Mouse (Mus musculus): ENCODE measurements around the gene Gucy2e.

The Gucy2e gene

GRCm38 (mm10) chr11:69236926-69237260, at the start of gene Gucy2e:
TSS of gene Gucy2e (minus strand) at chr11:69237036.
- no peak for DNase-seq (ENCODE audit: low read depth)

DNA sequence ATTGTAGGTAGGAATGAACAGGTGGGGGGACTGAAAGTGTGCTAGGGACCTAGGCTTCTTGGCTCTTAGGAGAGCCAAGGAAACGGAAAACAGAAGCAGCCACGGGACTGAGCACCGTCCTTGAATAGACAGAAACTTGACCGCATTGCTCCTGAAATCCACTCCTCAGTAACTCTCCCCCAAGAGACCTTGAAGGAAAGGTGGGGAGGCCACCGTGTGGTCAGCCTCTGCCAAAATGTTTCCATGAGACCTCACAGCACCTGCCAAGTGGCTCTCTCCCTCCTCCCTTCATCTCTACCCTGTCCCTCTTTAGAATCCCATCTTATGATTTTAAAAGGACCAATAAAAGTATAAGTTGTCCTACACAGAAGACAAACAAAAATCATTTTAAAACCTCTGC, 40.4 kb upstream of the Gucy2e start:
- DNase-seq (ENCODE audit: low read depth) = no peak

DNA sequence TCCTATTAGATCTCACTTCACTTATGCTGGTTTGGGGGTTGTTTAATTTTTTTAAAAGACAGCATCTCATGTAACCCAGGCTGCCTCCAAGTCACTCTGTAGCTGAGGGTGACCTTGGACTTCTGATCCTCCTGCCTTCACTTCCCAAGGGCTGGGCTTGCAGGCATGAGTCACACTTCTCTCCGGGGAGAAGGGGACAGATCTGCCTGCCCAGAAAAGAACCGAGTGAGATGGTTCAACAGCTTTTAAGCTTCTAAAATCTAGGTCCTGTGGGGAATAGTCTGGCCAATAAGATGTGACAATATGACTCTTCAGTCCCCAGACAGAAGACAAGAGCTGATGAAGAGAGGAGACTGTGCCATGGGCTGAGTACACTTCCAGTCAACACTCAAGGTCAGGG, 39.2 kb upstream of the Gucy2e start:
- no peak for DNase-seq (ENCODE audit: low read depth)

GRCm38 (mm10) chr11:69275650-69276049, 38.8 kb upstream of the Gucy2e start:
- no peak for DNase-seq (ENCODE audit: low read depth)

- peak; percentile 93 for DNase-seq (ENCODE audit: low read depth)
Measured at GRCm38 (mm10) chr11:69272122-69272740, 35.4 kb upstream of the Gucy2e start.

DNA sequence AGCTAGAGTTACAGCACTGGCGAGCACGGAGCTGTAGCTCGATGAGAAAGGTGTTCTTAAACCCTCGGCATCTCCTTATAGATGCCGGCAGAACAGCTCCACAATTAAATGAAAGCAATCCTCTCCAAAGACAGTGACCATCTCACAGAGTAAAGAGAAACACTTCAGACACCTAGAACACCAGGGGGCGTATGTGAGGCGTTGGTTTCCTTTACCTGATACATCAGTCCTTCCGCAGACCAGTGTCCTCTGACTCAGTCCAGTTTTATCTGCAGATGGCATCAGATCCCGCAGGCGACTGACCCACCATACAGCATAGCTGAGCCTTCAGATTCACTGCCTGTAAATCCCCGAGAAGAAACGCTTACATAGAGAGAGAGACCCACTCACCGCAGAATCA, 32.7 kb upstream of the Gucy2e start:
- DNase-seq (ENCODE audit: low read depth) = peak; percentile 87

- DNase-seq (ENCODE audit: low read depth) = no peak
Measured at GRCm38 (mm10) chr11:69268100-69268499, 31.3 kb upstream of the Gucy2e start.

- DNase-seq (ENCODE audit: low read depth) = peak; percentile 74
Measured at GRCm38 (mm10) chr11:69267341-69267740, 30.5 kb upstream of the Gucy2e start.

- peak; percentile 69 for DNase-seq (ENCODE audit: low read depth)
Measured at GRCm38 (mm10) chr11:69266253-69266652, 29.4 kb upstream of the Gucy2e start.

GRCm38 (mm10) chr11:69265410-69265809, 28.6 kb upstream of the Gucy2e start:
- no peak for DNase-seq (ENCODE audit: low read depth)

DNA sequence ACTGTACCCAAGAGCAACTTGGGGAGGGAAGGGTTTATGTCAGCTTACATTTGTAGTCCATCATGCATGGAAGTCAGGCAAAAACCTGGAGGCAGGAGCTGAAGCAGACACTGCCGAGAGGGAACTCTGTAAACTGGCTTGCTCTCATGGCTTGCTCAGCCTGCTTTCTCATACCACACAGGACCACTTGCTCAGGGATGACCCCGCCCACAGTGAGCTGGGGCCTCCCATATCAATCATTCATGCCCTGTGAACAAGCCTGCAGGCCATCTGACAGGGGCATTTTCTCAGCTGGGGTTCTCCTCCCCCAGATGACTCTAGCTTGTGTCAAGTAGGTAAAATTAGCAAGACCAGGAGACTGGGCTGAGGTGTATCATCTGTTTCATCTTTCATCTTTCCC, 27.4 kb upstream of the Gucy2e start:
- DNase-seq (ENCODE audit: low read depth) = peak; percentile 57

DNA sequence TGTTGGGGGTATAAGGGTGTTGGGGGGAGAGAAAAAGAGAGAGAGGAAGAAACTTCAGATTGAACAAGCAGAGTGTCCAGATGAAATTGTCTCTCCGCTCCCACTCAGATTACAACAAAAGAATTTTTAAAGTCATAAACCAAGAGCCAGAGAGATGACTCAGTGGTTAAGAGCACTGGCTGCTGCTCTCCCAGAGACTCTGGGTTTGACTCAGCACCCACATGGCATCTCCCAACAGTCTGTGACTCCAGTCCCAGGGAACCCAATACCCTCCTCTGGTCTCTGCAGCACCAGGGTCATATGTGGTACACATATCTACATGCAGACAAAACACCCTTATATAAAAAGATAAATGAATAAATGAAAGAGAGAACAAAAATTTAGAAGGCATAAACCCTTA, 23.3 kb upstream of the Gucy2e start:
- peak; percentile 84 for DNase-seq (ENCODE audit: low read depth)

DNA sequence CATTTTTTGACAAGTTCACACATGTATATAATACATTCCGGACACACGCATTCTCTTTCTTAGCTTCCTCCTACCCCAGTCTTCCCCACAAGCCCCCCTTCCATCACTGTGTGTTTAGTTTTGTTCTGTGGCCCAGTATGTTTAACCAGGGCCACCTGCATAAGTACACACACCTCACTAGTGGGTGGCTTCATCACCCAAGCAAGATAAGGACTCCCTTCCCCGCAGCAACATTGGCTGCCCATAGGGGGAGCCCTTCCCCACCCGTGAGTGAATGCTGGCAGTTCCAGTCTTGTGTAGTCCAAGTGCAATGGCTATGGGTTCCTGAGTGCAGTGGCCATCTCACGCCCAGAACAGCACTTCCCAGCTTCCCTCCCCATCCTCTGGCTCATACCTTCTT, 21.5 kb upstream of the Gucy2e start:
- peak; percentile 75 for DNase-seq (ENCODE audit: low read depth)

DNA sequence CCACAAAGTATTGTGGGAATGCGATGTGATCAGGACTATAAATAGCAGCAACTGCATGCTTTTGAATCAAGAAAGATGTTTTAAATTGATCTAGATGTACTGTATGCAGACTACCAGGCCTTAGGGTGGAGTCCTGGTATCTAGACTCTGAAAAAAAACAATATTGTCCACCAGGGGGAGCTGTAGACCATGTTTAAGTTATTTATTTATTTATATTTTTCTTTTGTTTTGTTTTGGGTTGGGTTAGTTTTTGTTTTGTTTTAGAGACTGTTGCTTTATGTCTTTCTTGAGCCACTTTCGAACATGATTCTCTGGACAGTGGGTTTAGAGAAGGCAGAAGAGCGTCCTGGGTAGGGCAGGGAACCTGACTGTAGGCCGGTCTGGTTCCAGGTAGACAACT, 21.0 kb upstream of the Gucy2e start:
- peak; percentile 89 for DNase-seq (ENCODE audit: low read depth)

GRCm38 (mm10) chr11:69257072-69257471, 20.2 kb upstream of the Gucy2e start:
- no peak for DNase-seq (ENCODE audit: low read depth)

- DNase-seq (ENCODE audit: low read depth) = no peak
Measured at GRCm38 (mm10) chr11:69254808-69255207, 18.0 kb upstream of the Gucy2e start.

DNA sequence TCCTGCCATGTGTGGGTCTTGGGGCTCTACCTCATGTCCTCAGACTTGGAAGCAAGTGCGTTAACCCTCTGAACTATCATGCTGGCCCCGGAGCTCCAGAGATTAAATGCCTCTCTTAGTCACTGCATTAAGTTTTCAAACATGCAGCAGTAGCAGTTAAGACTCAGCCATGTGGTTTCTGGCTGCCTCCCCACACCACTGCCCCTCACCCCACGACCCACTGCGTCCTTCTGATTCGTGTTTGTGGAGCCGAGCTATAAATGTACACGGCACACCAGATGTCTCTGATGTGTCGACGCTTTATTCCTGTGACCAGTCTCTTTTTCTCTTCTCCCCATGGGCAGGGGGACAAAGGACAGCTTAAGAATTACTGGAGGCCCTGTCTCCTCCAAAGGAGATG, 16.3 kb upstream of the Gucy2e start:
- peak; percentile 69 for DNase-seq (ENCODE audit: low read depth)

- no peak for DNase-seq (ENCODE audit: low read depth)
Measured at GRCm38 (mm10) chr11:69251953-69252352, 15.1 kb upstream of the Gucy2e start.

DNA sequence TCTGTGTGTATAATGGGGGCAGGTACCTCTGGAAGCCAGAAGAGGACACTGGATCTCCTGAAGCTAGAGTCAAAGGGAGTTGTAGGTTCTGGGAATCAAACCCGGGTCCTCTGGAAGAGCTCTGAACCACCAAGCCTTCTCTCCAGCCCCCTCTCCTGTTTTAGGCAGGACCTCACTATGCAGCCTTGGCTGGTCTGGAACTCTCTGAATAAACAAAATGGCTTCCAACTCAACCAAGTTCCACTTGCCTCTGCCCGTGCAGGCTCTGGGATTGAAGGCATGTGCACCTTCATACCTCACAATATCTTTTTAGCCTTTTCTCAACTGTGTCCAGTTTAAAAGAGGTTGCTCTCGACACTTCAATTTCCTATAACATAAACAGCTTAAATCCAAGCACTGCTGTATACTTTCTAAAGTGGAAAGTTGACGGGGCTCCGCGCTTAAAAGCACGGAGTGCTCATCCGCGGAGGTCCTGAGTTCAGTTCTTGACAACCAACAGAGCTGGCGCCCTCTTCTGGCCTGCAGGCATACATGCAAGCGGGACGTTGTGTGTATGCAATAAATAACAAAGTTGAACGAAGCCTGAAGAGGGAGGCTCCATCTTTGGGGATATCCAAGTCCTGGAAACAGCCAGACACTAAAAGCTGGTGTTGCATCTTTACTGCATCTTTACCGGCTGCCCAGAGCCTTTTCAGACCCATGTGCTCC, 14.5 kb upstream of the Gucy2e start:
- peak; percentile 45 for DNase-seq (ENCODE audit: low read depth)

- DNase-seq (ENCODE audit: low read depth) = no peak
Measured at GRCm38 (mm10) chr11:69250106-69250505, 13.3 kb upstream of the Gucy2e start.

GRCm38 (mm10) chr11:69249131-69249530, 12.3 kb upstream of the Gucy2e start:
- no peak for DNase-seq (ENCODE audit: low read depth)

- DNase-seq (ENCODE audit: low read depth) = peak; percentile 65
Measured at GRCm38 (mm10) chr11:69245643-69246042, 8.8 kb upstream of the Gucy2e start.

DNA sequence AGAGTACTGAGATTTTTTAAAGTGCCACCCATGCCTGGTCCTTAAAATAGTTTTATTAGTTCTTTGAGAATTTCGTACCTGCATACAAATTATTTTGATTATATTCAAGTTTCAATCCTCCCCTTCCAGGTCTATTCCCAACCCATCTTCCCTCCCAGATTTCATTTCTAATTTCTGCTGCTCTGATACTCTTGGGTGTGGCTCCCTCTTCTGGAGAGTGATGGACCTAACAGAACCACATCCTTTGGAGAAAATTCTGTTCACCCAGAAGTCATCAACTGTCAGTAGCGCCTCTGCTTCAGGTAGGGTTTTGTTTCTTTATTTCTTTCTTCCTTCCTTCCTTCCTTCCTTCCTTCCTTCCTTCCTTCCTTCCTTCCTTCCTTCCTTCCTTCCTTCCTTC, 8.1 kb upstream of the Gucy2e start:
- peak; percentile 86 for DNase-seq (ENCODE audit: low read depth)
